Mouse (Mus musculus) brown adipose tissue, adult 24 weeks (tissue): ENCODE measurements around the gene BC048562. TPM values are rescaled to one million over a fixed set of nuclear protein-coding genes. Genes with fewer than 3 reads are reported as not detected.
A peak's percentile ranks its signal among the peaks of the same experiment; 100 is the strongest.

Source experiments
- H3K27ac ChIP-seq: fragments of 200-500 bp; replicated peaks from 2 replicates; pipeline ENCODE4 v1.5.1; 2012; ENCODE audit warnings: low read depth, mild to moderate bottlenecking, low read length
- H3K4me1 ChIP-seq: fragments of 200-500 bp; 2 replicates; pipeline ENCODE4 v1.6.1; 2012; ENCODE audit warnings: low read length, mixed read lengths; ENCODE audit not compliant: control insufficient read depth, insufficient read depth, insufficient read length
- H3K4me3 ChIP-seq: fragments of 200-500 bp; 2 replicates; pipeline ENCODE4 v1.5.1; 2012; ENCODE audit warnings: low read depth, mild to moderate bottlenecking, low read length, moderate library complexity; ENCODE audit not compliant: insufficient read depth
- polyA plus RNA-seq: library from polyadenylated mRNA; stranded (reverse); fragments of >200 nt; gene quantifications from 2 replicates; pipeline ENCODE4 v1.2.4, GENCODE M21; 2012; ENCODE audit not compliant: missing spikeins, insufficient read depth, insufficient read length

Gene BC048562
- polyA plus RNA-seq, 1 experiment: not detected

GRCm38 (mm10) chr9:108456953-108457352 is 20.7 kb downstream of the BC048562 start:
- Histone ChIP-seq H3K27ac (no peak overlapping the region), H3K4me3 (no peak overlapping the region), H3K4me1 (peaks cover 10% of the 10 kb centered on the region)

DNA sequence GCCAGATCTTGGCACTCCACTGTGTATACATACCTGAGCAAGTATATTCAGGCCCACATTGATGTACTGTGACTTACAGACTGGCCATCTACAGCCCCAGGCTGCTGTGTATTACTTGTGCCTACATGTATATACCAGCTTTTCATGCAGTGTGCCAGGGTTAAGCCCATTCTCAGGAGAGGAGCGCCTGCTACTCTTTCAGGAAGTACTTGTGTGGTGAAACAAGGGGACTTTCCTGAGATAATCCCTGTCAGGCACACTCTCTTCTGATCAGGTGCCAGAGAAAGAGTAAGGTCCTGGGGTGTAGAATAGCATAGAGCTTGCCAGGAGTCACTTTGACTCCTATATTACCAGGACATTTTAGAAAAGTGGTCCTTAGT is 23.6 kb downstream of the BC048562 start:
- Histone ChIP-seq H3K27ac (peak overlapping the region; percentile 25), H3K4me3 (peak overlapping the region; percentile 84), H3K4me1 (peaks cover 11% of the 10 kb centered on the region)

DNA sequence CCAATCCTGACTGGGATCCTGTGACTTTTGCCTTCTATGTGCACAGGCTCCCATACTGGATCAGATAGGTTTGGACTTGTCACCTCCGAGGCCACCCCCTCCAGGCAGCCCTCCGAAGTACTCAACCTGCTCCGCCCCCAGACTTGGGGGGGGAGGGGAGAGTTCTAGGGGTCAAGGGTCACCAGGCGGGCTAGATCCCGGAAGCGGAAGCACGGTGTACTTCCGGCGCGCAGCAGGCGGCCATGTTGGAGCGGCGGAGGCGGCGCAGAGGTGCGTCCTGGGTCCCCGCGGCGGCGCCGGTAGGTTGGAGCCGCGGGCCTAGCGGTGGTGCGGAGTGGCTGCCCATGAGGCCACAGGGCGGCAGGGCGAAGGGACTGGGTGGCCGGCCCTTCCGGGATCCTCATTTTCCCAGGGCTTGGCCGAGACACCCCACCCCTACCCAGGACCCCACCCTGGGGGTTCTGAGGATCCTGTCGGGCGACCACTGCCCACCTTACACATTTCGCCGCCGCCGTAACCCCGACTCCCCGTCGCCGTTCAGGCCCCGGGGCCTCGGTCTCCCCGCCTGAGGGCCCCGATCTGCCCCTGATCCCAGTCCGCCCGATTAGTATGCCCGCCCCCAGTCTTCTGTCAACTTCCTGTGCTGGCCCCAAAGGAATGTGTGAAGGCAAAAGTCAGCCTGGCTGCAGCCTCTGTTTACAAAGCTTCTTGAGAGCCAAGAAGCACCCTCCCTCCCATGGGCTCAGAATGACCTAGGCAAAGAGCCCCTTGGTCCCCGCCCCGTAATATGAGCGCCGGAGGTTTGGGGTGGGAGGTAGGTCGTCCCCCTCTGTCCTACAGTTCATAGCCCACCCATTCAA is 24.3 kb downstream of the BC048562 start, which contains the start of gene Ccdc71:
Gene Ccdc71 (plus strand): TSS at position 209 of the 860 bp plus-strand sequence.
- peak within 1 kb of the TSS; percentile 84 for H3K4me3 ChIP-seq
- peaks cover 11% of the 10 kb centered on the region for H3K4me1 ChIP-seq
- peak within 1 kb of the TSS; percentile 84 for H3K27ac ChIP-seq

DNA sequence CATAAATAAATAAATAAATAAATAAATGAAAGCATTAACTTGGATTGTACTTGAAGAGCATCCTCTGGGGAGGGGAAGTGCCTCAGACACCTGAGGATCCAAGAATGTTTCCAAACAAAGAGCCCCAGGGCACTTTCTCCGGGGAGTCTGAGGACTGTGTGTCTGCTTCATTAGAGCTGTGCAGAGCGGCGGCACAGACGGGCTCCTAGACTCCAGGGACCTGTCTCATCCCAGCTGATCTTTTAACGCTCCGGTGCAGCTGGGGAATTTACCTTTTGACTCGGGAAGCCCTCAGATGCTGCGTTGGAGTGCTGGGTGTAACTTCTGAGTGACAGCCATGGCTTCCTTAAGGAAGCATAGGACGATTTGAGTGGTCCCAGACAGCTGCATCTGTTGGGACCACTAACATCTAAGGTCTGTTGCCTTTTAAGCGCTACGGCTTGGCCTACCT is 24.9 kb downstream of the BC048562 start, which contains the start of gene Klhdc8b:
Gene Klhdc8b (minus strand): TSS at position 401 of the 451 bp plus-strand sequence.
- peaks cover 11% of the 10 kb centered on the region for H3K4me1 ChIP-seq
- H3K27ac ChIP-seq: peak within 1 kb of the TSS; percentile 84
- H3K4me3 ChIP-seq: peak within 1 kb of the TSS; percentile 84

DNA sequence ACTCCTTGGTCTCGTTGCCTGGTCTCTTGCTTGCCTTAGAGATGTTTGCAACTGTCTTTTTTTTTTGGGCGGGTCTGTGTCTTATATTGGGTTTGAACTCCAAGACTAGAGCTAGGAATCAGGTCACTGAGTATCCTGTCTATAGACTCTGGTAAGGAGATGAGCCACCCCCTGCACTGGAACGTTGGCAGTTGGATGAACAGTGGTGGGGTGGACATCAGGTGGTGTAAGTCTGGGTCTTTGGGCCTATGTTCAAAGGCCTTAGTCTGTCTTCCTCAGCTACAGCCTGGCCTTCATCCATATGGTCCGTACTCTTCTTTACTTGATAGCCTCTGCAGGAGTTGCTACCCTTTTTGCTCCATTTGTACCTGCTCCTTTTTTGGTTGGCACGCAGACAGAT is 25.4 kb downstream of the BC048562 start:
- 0 out of 2 replicates have a peak overlapping the region, but pooled peaks have one; percentile 12 for H3K27ac ChIP-seq
- peaks cover 11% of the 10 kb centered on the region for H3K4me1 ChIP-seq
- H3K4me3 ChIP-seq: peak overlapping the region; percentile 84

- Histone ChIP-seq H3K4me3 (no peak overlapping the region), H3K27ac (no peak overlapping the region), H3K4me1 (peaks cover 11% of the 10 kb centered on the region)
Observed at GRCm38 (mm10) chr9:108462192-108462591, 25.9 kb downstream of the BC048562 start.

- Histone ChIP-seq H3K27ac (no peak overlapping the region), H3K4me1 (peaks cover 11% of the 10 kb centered on the region), H3K4me3 (no peak overlapping the region)
Observed at GRCm38 (mm10) chr9:108463713-108464112, 27.4 kb downstream of the BC048562 start.

DNA sequence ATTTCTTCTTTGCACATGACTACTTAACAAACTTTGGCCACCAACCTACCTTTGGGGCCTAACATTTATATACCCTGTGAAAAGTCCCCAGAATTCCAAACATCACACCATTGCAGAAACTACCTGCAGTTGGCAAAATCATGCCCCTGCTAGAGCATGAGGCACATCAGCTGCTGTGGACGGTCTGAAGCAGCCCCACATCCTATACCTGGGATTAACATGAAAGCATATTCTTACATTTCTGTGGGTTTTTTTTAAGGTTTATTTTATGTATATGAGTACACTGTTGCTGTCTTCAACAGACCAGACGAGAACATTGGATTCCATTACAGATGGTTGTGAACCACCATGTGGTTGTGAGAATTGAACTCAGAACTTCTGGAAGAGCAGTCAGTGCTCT is 29.9 kb downstream of the BC048562 start:
- Histone ChIP-seq H3K4me1 (peaks cover 8% of the 10 kb centered on the region), H3K4me3 (no peak overlapping the region)

GRCm38 (mm10) chr9:108469430-108469829 is 33.1 kb downstream of the BC048562 start:
- H3K27ac ChIP-seq: no peak overlapping the region

More for the DNA sequence above, 29.9 kb downstream of the BC048562 start:
- H3K27ac ChIP-seq: no peak overlapping the region

DNA sequence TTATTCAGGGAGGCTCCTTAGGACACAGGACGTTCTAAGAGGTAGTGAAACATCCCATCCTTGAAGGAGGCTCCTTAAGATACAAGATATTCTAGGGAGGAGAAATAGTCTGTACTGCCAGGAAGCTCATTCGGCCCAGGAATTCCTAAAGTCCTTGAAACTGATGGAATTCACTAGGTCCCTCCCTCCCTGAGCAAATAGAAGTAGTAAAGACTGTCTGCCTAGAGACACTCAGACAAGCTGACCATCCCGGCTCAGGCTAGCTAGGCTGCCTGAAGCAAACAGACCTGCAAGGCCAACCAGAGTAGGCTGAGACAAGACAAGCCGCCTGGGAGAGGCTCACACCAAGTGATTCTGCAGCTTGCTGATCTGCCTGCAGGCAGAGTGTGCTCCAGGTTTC is 33.6 kb downstream of the BC048562 start:
- Histone ChIP-seq H3K4me1 (no peaks in the 10 kb centered on the region), H3K27ac (no peak overlapping the region), H3K4me3 (no peak overlapping the region)

More at GRCm38 (mm10) chr9:108469430-108469829, 33.1 kb downstream of the BC048562 start:
- H3K4me1 ChIP-seq: no peaks in the 10 kb centered on the region
- no peak overlapping the region for H3K4me3 ChIP-seq

- peaks cover 5% of the 10 kb centered on the region for H3K4me1 ChIP-seq
- no peak overlapping the region for H3K27ac ChIP-seq
- no peak overlapping the region for H3K4me3 ChIP-seq
Observed at GRCm38 (mm10) chr9:108474528-108474927, 38.2 kb downstream of the BC048562 start.

GRCm38 (mm10) chr9:108478638-108479156 is 42.4 kb downstream of the BC048562 start:
- Histone ChIP-seq H3K4me1 (peaks cover 14% of the 10 kb centered on the region), H3K4me3 (peak overlapping the region; percentile 98), H3K27ac (peak overlapping the region; percentile 90)

DNA sequence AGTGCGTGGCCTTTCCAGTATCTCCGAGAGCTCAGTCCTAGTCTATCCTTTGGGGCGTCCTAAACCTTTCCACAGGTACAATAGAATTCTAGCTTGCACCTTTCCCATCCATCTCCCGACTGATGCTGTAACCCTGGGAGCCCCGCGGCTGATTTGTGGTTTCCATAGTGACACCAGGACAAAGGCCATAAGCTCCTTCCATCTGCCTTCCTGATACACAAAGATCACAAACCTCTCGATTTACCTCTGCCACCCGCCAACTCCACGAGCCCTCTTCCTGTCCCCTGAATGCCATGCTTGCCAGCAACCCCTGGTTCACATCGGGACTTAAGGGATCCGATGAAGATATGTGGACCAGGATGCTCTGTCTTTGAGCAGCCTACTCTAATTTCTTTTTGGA is 43.0 kb downstream of the BC048562 start:
- Histone ChIP-seq H3K4me1 (peaks cover 14% of the 10 kb centered on the region), H3K4me3 (peak overlapping the region; percentile 98), H3K27ac (peak overlapping the region; percentile 83)

GRCm38 (mm10) chr9:108479721-108480351 is 43.6 kb downstream of the BC048562 start, which contains the start of gene Lamb2:
Lamb2 (plus strand) TSS chr9:108479736.
- H3K27ac ChIP-seq: peak within 1 kb of the TSS; percentile 94
- peaks cover 14% of the 10 kb centered on the region for H3K4me1 ChIP-seq
- H3K4me3 ChIP-seq: peak within 1 kb of the TSS; percentile 98
